Mouse (Mus musculus) hematopoietic multipotent progenitor cell, adult 10-12 weeks (in vitro differentiated cells): ENCODE measurements around the gene Ndufb10. TPM values are rescaled to one million over a fixed set of nuclear protein-coding genes. Genes with fewer than 3 reads are reported as not detected.

ENCODE experiments used
- polyA plus RNA-seq: library from polyadenylated mRNA; stranded (reverse); fragments of >175 nt; gene quantifications from 2 replicates; pipeline ENCODE4 v1.2.3, GENCODE M21; 2012; ENCODE audit warnings: low replicate concordance

Ndufb10 gene
- polyA plus RNA-seq: 220 and 325 TPM in 2 replicates

DNA sequence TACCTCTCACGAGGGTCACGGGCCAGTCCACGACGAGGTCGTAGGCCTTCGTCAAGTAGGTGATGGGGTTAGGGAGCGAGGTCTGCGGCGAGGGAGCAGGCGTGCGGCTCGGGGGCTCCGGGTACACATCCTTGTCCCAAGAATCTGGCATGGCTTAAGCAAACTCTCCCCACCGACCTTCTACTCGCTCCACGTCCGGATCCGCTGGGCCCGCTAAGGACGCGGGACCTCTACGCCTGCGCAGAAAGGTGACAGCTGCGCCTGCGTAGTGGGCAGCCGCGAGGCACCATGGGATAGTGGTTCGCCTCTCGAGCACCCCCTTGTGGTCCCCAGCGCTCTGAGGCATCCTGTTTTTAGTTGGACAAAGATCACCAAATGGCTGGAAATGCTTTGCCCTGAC lies at the start of gene Ndufb10:
Ndufb10 (minus strand) TSS at position 295 of the 400 bp plus-strand sequence.

DNA sequence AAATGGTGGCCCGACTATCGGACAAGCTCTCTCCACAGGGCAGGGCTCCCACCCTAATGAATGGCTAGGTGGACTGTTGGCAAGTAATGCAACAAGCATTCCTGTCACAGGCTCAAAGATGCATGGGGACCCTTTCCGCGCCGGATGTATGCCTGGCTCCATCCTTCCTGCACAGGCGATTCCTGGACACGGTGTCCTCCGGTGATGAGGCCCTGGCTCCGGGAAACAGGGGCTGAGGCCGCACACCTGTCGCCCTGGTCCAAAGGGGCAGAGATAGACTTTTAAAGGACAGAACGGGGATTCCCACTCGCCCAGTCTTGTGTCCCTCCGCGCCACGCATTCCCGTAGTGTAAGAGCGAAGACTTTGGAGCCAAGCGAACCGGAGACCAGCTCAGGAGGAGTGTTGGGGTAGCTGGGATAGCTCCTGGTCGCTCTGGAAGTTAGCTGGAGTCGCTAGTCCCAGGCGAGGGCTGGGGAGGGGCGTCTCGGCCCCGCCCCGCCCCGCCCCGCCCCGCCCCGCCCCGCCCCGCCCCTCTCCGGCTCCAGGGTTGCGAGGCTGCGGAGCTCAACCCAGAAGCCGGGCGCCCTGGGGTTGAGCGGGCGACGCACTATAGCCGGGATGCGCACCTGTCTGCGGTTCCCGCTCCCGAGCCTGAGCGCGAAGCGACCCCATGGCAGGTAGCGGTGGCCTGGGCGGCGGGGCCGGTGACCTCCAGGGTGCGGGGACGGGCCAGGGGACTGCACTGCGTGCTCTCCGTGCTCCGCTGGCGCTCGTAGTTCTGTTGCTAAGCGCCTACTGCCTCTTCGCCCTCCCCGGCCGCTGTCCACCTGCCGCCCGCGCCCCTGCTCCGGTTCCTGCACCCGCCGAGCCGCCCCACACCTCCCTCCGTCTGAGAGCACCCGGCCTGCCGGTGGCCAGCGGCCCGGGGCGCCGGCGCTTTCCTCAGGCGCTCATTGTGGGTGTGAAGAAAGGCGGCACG lies 28.4 kb upstream of the Ndufb10 start, which contains the start of gene Hs3st6:
Hs3st6 (plus strand) TSS at position 574 of the 980 bp plus-strand sequence.

DNA sequence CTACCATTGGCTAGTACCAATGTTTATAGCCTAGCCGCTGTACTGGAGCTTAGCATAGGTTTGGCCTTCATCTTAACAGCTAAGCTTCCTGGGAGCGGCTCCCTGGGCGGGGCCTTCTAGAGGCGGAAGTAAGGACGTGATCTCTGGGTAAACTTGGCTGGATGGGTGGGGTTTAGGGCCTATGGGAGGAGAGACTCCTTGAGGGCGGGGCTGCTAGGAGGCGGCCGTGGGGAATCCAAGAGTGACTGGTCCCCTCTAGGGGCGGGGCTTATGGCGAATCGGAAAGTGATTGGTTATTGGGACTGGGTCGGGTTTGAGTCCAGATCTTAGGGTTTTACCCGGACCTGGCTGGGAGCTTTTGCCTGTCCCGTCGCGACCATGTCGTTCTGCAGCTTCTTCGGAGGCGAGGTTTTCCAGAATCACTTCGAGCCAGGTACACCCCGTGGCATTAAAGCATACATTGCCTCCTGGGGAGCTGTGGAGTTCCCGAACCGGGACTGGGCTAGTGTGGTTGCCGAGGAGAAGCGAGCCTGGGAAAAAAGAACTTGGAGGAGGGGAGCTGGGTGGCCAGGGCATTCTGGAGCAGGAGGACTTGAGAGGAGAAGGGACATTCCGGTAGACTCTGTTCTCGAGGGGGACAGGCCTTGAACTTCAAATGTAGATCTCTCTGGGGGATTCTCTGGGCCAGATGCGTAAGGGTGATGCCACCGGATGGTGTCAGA lies 12.2 kb upstream of the Ndufb10 start, which contains the start of gene Msrb1:
Msrb1 (plus strand) TSS at position 313 of the 722 bp plus-strand sequence.

DNA sequence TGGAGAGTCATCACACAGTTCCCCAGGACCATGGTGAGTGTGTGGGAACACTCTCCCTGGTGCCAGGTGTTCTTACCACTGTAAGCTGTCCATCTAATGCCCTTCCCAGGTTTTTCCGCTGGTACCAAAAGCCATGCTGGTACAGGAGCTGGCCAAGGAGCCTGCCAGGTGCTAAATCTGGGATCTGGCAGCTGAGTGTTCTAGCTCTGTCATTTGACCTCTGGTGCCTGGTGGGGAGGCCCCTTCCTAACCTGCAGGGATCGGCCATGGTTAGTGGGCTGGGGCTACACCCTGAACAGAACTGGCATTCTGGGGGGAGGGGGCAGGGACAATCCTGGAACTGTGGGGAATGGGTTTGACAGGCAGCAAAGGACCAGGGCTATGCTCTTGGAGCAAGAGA lies 3.3 kb upstream of the Ndufb10 start, which contains the start of gene Rpl3l:
Rpl3l (plus strand) TSS at position 203 of the 400 bp plus-strand sequence.

DNA sequence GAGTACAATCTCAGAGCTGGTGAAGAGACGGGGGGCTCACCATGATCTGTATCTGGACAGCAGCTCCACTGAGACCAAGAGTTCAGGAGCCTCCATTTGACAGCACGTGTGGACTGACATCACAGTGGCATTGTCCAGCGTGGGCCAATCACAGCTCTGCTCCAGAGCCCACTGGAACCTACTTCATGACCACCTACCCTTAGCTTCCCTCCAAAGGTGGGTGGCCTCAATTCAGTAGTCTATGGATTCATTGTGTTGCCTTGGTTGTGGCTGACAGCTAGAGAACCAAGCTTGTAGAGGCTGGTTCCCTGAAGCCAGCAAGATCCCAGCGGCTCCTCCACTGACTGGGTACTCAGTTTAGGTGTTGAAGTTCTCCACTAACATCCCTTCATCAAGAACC lies 6.3 kb downstream of the Ndufb10 start, which contains the start of the genes Rnf151 and Rps2:
Rnf151 (minus strand) TSS at position 121 of the 400 bp plus-strand sequence.
Rps2 (plus strand) TSS at position 174 of the 400 bp plus-strand sequence.

DNA sequence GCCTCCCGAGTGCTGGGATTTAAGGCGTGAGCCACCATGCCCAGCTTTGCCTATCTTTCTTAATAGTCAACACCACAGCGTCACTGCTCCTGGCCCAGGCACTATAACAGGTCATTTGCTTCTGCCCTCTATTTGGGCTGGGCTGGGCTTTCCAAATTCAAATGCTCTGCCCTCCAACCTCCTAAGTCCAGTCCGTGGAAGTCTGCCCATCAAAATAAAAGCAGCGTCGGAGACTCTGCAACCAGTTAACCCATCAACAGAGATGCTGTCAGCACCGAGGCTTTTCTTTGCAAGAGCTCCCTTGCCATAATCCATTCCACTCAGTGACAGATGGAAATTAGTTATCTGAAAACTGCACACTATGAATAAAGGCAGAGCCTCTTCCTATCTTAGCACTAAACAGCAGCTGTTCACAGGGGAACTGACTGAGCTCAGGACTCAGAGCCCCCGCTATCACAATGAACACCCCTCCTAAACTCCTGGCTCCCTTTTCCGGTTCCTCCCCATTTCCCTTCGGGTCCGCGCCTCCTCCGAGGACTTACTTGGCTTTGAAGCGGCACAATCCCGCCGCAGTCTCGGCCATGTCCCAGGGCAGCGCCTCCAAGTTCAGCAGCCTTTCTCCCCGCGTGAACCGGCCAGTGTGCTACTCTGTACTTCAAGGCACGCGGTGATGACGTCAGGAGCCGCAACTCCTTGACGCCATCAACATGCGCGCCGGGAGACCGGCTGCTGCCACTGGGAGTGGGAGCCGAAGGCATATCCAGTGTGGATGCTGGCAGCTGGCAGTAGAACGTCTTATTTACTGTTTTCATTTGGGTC lies 17.1 kb downstream of the Ndufb10 start, which contains the start of gene Tbl3:
Tbl3 (minus strand) TSS at position 679 of the 819 bp plus-strand sequence.

DNA sequence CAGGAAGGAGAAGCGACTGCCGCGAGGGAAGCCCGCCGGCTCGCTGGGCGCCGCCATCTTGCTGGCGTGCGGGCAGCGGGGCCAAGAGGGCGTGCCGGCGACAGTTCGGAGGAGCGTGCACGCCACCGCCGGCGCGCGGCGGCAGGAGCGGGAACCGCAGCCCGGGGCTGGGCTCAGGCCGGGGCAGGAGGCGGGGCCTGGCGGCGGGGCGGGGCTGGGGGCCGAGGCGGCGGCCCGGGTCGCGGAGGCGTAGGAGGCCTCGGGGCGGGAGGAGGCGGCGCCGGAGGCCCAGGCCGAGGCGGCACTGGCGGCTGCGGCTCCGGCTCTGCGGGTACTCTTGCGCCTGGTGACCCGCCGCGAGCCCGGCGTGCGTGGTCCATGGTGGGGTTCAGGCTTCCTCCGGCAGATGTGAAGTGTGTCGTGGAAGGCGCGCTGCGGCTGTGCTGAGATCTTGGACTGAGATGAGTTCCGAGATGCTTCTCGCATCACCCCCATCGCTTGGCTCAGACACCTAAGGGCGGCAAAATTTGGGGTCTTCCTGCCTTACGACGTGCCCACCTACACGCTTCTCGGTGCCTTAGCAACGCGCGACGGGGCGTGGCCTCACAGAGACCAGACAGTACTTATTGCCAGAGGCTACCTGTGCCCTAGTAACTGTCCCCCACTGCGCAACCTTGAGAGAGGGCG lies 28.1 kb downstream of the Ndufb10 start, which contains the start of the genes Gfer and Noxo1:
Gfer (minus strand) TSS at position 146 of the 687 bp plus-strand sequence.
Noxo1 (plus strand) TSS at position 224 of the 687 bp plus-strand sequence.

DNA sequence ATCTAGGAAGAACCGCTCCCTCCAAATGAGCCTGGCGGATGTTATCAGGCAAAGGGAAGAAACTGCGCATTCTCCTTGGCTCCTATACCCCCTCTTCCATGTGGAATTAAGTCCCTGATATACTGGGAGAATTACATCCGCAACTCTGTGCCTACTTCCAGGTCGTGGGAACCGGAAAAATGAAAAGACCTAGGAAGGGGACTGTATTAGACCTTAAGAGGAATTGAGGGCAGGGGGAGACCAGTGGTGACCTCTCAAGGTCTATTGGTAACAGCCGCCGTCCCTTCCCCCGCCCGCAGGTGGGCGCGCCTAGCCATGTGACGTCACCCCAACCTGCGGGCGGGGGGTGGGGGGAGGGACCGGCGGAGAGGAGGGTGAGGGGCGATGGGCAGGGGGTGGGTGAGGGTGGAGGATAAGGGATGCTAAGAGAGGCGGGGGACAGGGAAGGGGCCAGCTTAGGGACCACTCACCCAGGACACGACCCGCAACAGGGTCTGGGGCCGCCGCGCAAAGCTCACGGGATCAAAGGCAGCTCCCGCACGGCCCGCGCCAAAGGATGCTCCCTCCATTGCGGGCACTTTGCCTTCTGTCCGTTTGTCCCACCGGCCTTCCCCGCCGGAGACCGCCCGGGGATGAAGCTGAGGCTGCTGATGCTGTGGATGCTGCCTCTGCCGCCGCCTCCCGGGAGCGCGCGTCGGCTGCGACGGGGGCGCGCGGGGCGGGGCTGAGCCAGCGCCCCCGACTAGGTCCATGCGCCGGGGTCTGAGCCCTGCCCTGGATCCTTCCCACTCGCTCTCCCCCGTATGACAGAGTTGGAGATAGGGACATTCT lies 34.8 kb downstream of the Ndufb10 start, which contains the start of gene Syngr3:
Syngr3 (minus strand) TSS at position 705 of the 831 bp plus-strand sequence.

Other genes with a start within 250 kb of the Ndufb10 start
- gene Mlst8, start 245.4 kb downstream of the Ndufb10 start, polyA plus RNA-seq: 5.3 and 8.0 TPM in 2 replicates
- gene Caskin1, start 235.9 kb downstream of the Ndufb10 start, polyA plus RNA-seq: 0.02 and 0.07 TPM in 2 replicates
- 156 and 190 TPM in 2 replicates for gene Traf7, start 196.5 kb downstream of the Ndufb10 start, polyA plus RNA-seq
- 0.76 and 1.9 TPM in 2 replicates for gene Rab26, start 190.3 kb downstream of the Ndufb10 start, polyA plus RNA-seq
- gene Pkd1, start 174.6 kb downstream of the Ndufb10 start, polyA plus RNA-seq: 24.7 and 24.9 TPM in 2 replicates
- gene Tsc2, start 91.8 kb downstream of the Ndufb10 start, polyA plus RNA-seq: 37.6 and 45.7 TPM in 2 replicates
- gene Nthl1, start 91.8 kb downstream of the Ndufb10 start, polyA plus RNA-seq: 3.8 and 6.9 TPM in 2 replicates
- 3.8 and 6.4 TPM in 2 replicates for gene Slc9a3r2, start 74.2 kb downstream of the Ndufb10 start, polyA plus RNA-seq
- 0.36 and 0.52 TPM in 2 replicates for gene Npw, start 66.0 kb downstream of the Ndufb10 start, polyA plus RNA-seq
- gene Zfp598, start 54.8 kb downstream of the Ndufb10 start, polyA plus RNA-seq: 56.2 and 93.5 TPM in 2 replicates
- gene Syngr3, start 34.5 kb downstream of the Ndufb10 start, polyA plus RNA-seq: 0.15 and 0.24 TPM in 2 replicates
- gene Gfer, start 28.3 kb downstream of the Ndufb10 start, polyA plus RNA-seq: 52.3 and 54.6 TPM in 2 replicates
- gene Noxo1, start 28.2 kb downstream of the Ndufb10 start, polyA plus RNA-seq: 5.9 and 10.3 TPM in 2 replicates
- gene Tbl3, start 16.8 kb downstream of the Ndufb10 start, polyA plus RNA-seq: 8.7 and 12.3 TPM in 2 replicates
- gene Rnf151, start 6.4 kb downstream of the Ndufb10 start, polyA plus RNA-seq: 0.16 and 0.36 TPM in 2 replicates
- gene Rps2, start 6.4 kb downstream of the Ndufb10 start, polyA plus RNA-seq: 42.1 and 88.6 TPM in 2 replicates
- gene Rpl3l, start 3.3 kb upstream of the Ndufb10 start, polyA plus RNA-seq: 0.31 and 0.38 TPM in 2 replicates
- 43.6 and 56.0 TPM in 2 replicates for gene Msrb1, start 12.2 kb upstream of the Ndufb10 start, polyA plus RNA-seq
- gene Hs3st6, start 28.5 kb upstream of the Ndufb10 start, polyA plus RNA-seq: 0.94 and 2.2 TPM in 2 replicates
- gene Meiob, start 79.8 kb upstream of the Ndufb10 start, polyA plus RNA-seq: not detected in 2 replicates
- 27.6 and 69.0 TPM in 2 replicates for gene Hagh, start 115.7 kb upstream of the Ndufb10 start, polyA plus RNA-seq
- 2.7 and 6.5 TPM in 2 replicates for gene Fahd1, start 125.9 kb upstream of the Ndufb10 start, polyA plus RNA-seq
- gene Igfals, start 141.5 kb upstream of the Ndufb10 start, polyA plus RNA-seq: 0.12 TPM in 1 of 2 replicates, not detected in the other
- 10.4 and 58.7 TPM in 2 replicates for gene Nubp2, start 161.9 kb upstream of the Ndufb10 start, polyA plus RNA-seq
- 44.2 and 49.9 TPM in 2 replicates for gene Spsb3, start 162.2 kb upstream of the Ndufb10 start, polyA plus RNA-seq
- 20.3 and 41.1 TPM in 2 replicates for gene Eme2, start 170.6 kb upstream of the Ndufb10 start, polyA plus RNA-seq
- gene Mrps34, start 170.6 kb upstream of the Ndufb10 start, polyA plus RNA-seq: 40.1 and 50.8 TPM in 2 replicates
- gene Nme3, start 172.0 kb upstream of the Ndufb10 start, polyA plus RNA-seq: 19.9 and 39.7 TPM in 2 replicates
- 64.6 and 70.0 TPM in 2 replicates for gene Mapk8ip3, start 212.5 kb upstream of the Ndufb10 start, polyA plus RNA-seq
- 9.7 and 10.8 TPM in 2 replicates for gene Jpt2, start 236.2 kb upstream of the Ndufb10 start, polyA plus RNA-seq